Mouse (Mus musculus) brown adipose tissue, adult 24 weeks (tissue): ENCODE measurements around the gene Zfp445. TPM values are rescaled to one million over a fixed set of nuclear protein-coding genes. Genes with fewer than 3 reads are reported as not detected.
"Not testable (repeated sequence)": the region's sequence is repeated elsewhere in the genome, so short reads cannot be mapped to it uniquely, and the experiment has no call there.

ENCODE experiments used
- H3K27ac ChIP-seq: fragments of 200-500 bp; replicated peaks from 2 replicates; pipeline ENCODE4 v1.5.1; 2012; ENCODE audit warnings: low read depth, mild to moderate bottlenecking, low read length
- H3K4me1 ChIP-seq: fragments of 200-500 bp; 2 replicates; pipeline ENCODE4 v1.6.1; 2012; ENCODE audit warnings: low read length, mixed read lengths; ENCODE audit not compliant: control insufficient read depth, insufficient read depth, insufficient read length
- H3K4me3 ChIP-seq: fragments of 200-500 bp; 2 replicates; pipeline ENCODE4 v1.5.1; 2012; ENCODE audit warnings: low read depth, mild to moderate bottlenecking, low read length, moderate library complexity; ENCODE audit not compliant: insufficient read depth
- polyA plus RNA-seq: library from polyadenylated mRNA; stranded (reverse); fragments of >200 nt; gene quantifications from 2 replicates; pipeline ENCODE4 v1.2.4, GENCODE M21; 2012; ENCODE audit not compliant: missing spikeins, insufficient read depth, insufficient read length

Gene Zfp445
- polyA plus RNA-seq, 1 experiment = 26.4 TPM

DNA sequence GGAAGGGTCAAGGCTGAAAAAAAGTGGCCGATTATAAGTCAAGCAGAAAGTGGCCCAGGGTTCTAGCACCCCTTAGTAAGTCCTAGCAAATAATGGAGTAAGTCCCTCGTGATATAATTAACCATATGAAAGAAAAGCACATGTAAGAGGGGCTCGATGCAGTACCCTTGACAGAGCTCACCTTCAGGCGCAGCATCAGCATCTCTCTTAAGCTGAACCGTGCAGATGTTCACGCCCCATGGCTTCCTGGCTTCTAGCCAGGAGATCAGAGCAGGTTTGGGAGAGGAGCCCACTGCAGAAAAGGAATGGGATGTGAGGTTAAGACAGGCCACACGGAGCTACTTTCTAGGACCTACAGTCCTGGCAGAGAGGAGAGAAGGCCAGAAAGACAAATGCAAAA is 11.3 kb downstream of the Zfp445 start:
- H3K4me3 ChIP-seq = no peak overlapping the region
- no peaks in the 10 kb centered on the region for H3K4me1 ChIP-seq
- H3K27ac ChIP-seq = no peak overlapping the region

DNA sequence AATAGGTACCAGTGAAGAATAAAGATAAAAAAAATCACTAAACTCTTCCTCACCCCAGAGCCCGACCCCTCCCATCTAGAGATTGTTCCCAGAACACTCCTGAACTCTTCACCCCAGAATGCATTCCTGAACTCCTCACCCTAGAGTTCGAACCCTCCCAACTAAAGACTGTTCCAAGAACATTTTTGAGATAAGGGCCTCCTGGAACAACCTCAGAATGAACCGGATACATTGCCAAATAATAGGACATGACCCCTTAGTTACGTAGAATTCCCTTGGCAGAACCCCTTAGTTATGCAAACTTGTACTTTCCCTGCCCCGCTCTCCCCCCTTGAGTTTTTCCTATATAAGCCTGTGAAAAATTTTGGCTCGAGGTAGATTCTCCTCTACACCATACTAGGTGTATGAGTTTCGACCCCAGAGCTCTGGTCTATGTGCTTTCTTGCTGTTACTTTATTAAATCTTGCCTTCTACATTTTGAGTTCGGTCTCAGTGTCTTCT is 17.9 kb downstream of the Zfp445 start:
- not testable (repeated sequence) for H3K4me1 ChIP-seq, H3K4me3 ChIP-seq, H3K27ac ChIP-seq

DNA sequence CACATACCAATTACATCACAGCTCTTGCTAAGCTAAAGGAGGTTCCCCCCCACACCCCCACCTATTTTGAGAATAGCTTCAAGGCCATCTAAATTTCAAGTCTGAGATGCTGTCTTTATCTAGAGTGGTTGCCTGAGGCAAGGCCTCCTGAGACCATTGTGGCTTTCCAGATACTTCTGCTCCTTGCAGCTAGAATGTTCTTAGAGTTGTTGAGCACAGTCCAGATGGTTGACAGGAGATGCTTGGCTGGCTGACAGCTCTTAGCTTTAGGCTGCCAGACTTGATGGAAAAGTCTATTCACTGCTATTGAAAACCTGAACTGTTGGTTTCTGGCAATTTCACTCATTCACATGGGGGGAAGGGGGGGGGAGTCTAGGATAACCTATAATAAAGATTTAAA is 19.6 kb downstream of the Zfp445 start:
- Histone ChIP-seq H3K4me3 (no peak overlapping the region), H3K27ac (no peak overlapping the region), H3K4me1 (no peaks in the 10 kb centered on the region)

DNA sequence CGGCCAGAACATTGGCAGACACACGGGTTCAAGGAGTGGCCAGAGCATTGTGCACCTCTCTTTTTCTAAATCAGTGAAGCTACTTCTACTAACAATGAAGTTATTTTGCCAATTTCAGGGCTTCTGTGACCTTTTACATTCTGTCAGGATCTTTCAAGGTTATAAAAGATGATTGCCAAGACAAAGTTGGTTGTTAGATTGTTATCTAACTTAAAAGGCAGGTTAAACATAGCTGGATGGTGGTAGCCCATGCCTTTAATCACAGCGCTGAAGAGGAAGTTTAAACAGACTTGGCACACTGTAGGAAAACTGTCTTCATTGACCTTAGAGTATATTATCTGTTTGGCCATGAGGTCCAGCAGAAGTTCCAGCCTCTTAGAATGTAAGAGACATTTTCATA is 20.2 kb downstream of the Zfp445 start:
- no peak overlapping the region for H3K4me3 ChIP-seq
- no peak overlapping the region for H3K27ac ChIP-seq
- H3K4me1 ChIP-seq = no peaks in the 10 kb centered on the region

DNA sequence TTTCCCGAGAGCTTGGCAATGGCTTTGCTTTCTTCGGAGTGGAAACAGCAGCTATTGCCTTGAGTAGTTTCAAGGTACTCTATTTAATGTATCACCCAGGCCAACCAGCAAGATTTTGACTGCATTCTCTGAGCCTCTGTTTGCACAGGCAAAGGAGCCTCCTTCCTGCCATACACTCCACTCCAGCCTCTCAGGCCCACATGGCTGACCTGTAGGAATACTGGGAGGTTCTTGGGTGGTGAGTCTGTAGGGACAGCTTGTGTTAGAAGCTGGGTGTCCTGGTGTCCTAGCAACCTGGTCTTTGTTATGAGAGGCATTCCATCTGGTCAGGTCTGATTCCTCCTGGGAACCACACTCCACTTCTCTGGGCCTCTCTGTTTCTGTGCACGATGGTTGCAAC is 22.0 kb downstream of the Zfp445 start, which contains the start of gene Gm35549:
TSS of gene Gm35549 (minus strand) at position 276 of the 400 bp plus-strand sequence.
- no peak within 1 kb of the TSS for H3K4me3 ChIP-seq
- no peaks in the 10 kb centered on the region for H3K4me1 ChIP-seq
- no peak within 1 kb of the TSS for H3K27ac ChIP-seq

DNA sequence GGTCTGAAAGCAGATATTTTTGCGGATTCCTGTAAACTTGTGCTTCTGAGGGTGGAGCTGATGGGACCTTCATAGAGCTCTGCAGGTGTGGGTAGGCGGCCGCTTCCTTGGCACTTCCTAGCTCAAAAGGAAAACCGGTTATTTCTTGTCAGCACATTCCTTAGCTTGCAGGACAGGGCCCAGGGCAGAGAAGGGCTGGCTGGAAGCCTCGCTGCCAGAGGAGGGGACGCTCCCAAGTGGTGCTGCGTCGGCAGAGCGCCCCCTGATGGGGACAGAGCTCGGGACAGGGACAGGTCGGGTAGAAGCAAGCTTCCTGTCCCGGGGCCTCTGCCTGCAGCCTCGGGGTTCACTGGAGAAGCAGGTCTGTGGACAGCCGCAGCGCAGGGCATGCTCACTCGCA is 28.1 kb downstream of the Zfp445 start:
- H3K4me3 ChIP-seq = no peak overlapping the region
- H3K4me1 ChIP-seq = no peaks in the 10 kb centered on the region
- H3K27ac ChIP-seq = no peak overlapping the region

DNA sequence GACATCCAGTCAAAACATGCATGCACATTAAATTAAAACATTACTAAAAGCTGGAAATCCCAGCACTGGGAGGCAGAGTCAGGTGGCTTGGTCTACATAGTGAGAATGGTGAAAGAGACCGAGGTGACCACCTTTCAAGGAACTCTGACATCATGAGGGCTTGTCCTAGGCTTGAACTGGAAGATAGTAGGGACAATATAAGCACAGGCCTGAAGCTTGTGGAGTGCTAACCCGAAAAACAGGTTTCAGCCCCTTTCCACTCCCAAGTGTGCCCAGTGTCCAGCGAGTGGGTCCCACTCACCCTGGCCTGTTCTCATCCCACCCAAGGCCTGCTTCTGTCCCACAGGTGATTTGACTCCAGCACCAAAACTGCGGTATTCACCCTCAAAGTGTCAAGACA is 28.6 kb downstream of the Zfp445 start:
- Histone ChIP-seq H3K4me1 (no peaks in the 10 kb centered on the region), H3K27ac (0 out of 2 replicates have a peak overlapping the region, but pooled peaks have one; percentile 17), H3K4me3 (no peak overlapping the region)

DNA sequence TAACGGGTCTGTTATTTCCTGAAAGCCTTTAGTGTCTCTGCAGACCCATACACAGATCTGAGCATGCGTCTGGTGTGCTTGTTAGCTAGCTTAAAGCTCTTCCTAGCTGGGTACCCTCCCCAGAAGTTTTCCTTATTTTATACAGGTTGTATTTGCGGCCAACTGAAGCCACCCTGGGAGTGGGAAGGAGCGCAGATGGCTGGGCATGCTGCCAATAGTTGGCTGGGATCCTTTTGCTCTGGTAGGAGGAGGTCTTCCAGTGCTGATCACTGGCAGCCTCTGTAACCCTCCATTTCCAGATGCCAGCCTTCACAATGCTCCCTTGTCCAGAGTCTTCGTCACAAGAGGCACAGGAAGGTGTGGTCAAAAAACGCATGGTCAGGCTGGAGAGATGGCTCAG is 29.0 kb downstream of the Zfp445 start:
- Histone ChIP-seq H3K4me3 (no peak overlapping the region), H3K4me1 (no peaks in the 10 kb centered on the region), H3K27ac (peak overlapping the region; percentile 40; the same call in 1 of the 2 replicates)

DNA sequence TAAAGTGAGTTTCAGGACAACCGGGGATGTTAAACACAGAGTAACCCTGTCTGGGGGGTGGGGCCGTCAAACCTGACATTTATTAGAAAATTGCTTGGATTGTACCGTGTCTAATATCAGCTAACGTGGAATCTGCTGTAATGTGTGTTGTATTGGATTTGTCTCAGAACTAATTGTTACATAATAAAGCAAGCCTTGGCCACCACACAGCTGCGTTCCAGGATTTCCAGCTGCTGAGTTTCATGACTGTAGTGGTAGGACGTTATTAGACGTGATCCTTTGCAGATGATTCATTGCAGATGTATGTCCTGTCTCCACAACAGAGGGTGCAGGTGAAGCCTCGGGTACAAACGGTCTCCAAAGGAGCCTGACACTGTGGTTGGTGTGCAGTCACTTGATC is 29.7 kb downstream of the Zfp445 start:
- no peaks in the 10 kb centered on the region for H3K4me1 ChIP-seq
- no peak overlapping the region for H3K4me3 ChIP-seq
- peak overlapping the region; percentile 40; the same call in 1 of the 2 replicates for H3K27ac ChIP-seq

DNA sequence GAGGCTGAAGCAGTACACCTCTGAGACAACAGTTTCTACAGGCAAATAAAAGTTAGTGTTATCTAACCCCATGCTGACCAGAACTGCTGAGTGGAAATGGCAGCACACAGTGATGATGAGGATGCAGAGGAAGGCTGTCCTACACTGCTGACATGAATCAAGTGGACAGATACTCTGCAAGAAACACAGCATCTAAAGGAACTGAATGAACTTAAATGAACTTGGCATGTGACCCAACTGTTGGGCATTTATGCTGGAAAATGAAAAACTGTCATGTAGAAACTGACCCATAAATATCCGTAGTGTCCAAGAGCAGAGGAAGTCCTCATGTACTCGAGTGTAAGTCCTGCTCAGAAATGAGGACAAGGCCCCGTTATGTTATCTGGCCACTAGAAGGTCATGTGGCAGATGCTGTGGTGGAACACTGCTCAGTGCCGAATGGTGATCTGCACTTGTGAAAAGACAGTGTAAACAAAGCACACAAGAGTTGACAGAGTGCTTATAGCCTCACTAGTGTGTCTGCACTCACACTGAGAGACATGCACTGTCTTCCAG is 35.9 kb downstream of the Zfp445 start:
- no peak overlapping the region for H3K4me3 ChIP-seq
- H3K27ac ChIP-seq = no peak overlapping the region
- no peaks in the 10 kb centered on the region for H3K4me1 ChIP-seq

DNA sequence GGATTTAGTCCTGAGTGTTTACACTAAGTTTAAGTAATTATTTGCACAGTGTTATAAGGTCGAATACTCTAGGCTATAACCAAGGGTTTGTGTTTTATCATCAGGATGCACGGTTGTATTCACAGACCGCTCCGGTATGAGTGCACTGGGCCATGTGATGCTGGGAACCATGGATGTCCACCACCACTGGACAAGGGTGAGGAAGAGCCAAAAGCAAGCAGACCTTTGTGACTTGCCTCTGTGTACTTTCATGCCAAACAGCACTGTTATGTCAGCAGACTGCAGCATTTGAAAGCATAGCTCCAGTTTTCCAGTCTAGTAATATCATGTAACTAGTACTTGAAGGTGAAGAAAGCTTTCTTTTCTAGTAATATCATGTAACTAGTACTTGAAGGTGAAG is 39.1 kb downstream of the Zfp445 start:
- no peaks in the 10 kb centered on the region for H3K4me1 ChIP-seq
- H3K27ac ChIP-seq = no peak overlapping the region
- no peak overlapping the region for H3K4me3 ChIP-seq

DNA sequence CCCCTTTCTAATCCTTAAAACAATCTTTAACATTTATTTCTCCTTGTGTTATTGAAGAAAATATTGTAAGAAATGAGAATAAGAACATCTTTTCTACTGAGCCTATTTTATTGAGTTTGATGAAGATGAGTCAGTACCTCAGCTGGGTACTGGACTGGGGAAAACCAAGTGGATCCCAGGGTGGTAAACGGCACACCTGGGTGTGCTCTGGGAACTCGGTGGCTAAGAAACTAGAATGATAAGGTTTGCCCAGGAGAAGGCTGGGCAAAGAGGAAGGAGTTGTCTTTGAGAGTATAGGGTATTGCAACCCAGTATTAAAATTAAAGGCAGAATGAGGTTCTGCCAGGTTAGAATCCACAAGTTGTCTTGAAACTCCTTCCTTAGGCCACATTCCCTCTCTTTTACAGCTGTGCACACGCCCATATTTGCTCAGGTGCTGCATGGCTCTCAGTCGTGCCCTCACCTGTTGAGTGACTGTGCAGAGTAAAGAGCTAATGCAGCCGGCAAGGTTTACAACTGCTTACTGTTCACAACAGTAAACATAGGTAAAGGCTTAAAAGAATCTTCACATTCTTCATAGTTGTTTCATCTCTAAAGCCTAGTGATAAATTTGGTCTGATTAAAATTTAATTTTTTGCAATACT is 42.3 kb downstream of the Zfp445 start:
- no peak overlapping the region for H3K27ac ChIP-seq
- H3K4me3 ChIP-seq = no peak overlapping the region
- no peaks in the 10 kb centered on the region for H3K4me1 ChIP-seq

DNA sequence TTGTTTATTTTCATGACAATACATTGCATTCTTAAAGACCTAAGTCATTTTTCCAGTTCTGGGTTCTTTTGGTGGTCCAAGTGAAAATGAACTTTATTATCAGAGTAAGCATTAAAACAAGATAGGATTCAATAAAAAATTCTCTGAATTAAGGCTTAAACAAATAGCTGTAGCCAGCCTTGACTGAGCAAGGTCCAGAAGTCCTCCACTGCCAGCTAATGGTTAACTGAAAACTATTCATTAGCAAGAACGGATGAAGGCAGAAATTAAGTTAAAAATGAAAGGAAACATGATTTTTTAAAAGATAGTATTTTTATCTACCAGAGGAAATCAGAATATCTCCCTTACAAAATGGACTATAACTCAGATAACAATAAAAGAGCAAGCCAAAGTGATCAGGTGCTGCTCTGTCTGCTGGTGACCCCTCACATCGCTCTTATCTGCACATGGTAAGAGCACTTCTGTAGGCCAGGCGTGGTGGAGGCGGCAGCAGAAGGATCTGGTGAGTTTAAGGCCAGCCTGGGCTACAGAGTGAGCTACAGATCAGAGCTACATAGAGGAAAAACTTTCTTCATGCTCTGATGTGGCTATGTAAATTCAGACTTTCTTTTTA is 50.5 kb downstream of the Zfp445 start:
- Histone ChIP-seq H3K4me1 (no peaks in the 10 kb centered on the region), H3K27ac (no peak overlapping the region), H3K4me3 (no peak overlapping the region)

DNA sequence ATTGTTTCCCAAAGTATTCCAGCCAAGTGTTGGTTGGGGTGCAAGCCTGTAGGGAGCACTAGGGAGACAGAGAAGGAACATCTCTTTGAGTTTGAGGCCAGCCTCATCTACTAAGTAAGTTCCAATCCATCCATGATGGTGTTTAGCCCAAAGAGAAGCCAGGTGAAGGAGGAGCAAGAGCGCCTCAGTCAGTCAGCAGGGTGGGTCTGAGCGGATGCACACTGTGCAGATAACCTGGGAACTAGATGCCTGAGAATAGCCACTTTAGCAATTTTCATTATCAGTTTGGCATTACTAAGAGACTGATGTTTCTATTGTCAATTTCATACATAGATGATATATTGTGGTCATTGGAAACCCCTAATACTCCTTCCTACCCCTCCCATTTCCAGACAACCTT is 51.0 kb downstream of the Zfp445 start:
- Histone ChIP-seq H3K4me1 (no peaks in the 10 kb centered on the region), H3K27ac (no peak overlapping the region), H3K4me3 (no peak overlapping the region)

DNA sequence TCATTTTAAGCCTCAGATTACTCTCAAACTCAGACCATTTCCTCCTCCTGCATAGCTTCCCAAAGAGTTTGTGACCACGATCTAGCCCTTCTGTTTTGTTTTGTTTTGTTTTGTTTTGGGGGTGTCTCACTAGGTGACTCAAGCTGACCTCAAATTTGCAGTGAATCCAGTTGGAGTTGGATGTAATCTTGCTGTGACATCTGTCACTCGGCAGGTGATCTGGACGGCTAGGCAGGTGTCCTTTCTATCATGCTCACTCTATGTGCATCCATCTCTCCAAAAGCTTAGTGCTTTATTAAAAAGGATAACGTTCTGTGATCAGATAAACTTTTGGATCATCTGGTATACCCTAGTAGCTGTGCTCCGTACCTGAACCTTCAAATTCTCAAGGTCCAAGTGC is 53.4 kb downstream of the Zfp445 start:
- Histone ChIP-seq H3K27ac (no peak overlapping the region), H3K4me3 (no peak overlapping the region), H3K4me1 (no peaks in the 10 kb centered on the region)

DNA sequence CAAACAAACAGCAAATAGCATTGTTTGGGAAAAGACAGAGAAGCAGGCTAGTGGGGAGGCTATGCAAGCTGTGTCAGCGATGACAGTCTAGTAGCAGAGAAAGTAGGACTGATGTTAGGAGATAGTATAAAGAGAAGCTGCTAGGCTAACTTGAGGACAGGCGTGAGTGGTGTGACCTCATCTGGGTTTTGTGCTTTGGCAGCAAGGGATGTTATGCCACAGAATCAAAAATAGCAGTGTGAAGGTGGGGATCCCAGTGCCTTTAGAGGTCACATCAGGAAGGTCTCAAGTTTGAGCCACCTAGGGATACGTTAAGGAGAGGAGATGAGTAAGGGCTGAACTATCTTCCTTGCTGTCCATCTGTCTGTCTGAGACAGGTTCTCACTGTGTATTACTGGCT is 55.6 kb downstream of the Zfp445 start:
- H3K4me1 ChIP-seq = peaks cover 3% of the 10 kb centered on the region; the same call in 1 of the 2 replicates
- H3K4me3 ChIP-seq = no peak overlapping the region
- no peak overlapping the region for H3K27ac ChIP-seq
